Mouse (Mus musculus) midbrain, embryonic 11.5 days (tissue): ENCODE results near the gene Nfe2. TPM values are rescaled to one million over a fixed set of nuclear protein-coding genes. Genes with fewer than 3 reads are reported as not detected.
A peak's percentile ranks its signal among the peaks of the same experiment; 100 is the strongest.

Source experiments
- ATAC-seq: fragments of 200-750 bp; cut with Nextera tagmentation; 2 replicates; pipeline ENCODE4 v1.8.0; 2017; ENCODE audit warnings: moderate TSS enrichment, moderate library complexity; ENCODE audit not compliant: low FRiP score
- DNase-seq: peaks from one replicate; pipeline ENCODE4 v3.0.0; 2015; ENCODE audit warnings: low spot score; ENCODE audit errors: missing footprints
- H3K27ac ChIP-seq: fragments of 300-500 bp; sonication (generic); 2 replicates; pipeline ENCODE4 v1.5.1; 2014; ENCODE audit warnings: low read depth, low read length
- H3K27me3 ChIP-seq: fragments of 300-500 bp; sonication (generic); 2 replicates; pipeline ENCODE4 v1.6.1; 2014; ENCODE audit warnings: mild to moderate bottlenecking, low read length, moderate library complexity, mixed read lengths; ENCODE audit not compliant: control insufficient read depth, insufficient read depth
- H3K36me3 ChIP-seq: fragments of 300-500 bp; sonication (generic); 2 replicates; pipeline ENCODE4 v1.6.1; 2014; ENCODE audit warnings: mild to moderate bottlenecking, low read length, moderate library complexity, mixed read lengths; ENCODE audit not compliant: control insufficient read depth, insufficient read depth
- H3K4me1 ChIP-seq: fragments of 300-500 bp; sonication (generic); 2 replicates; pipeline ENCODE4 v1.6.1; 2014; ENCODE audit warnings: low read length; ENCODE audit not compliant: control insufficient read depth, insufficient read depth
- H3K4me2 ChIP-seq: fragments of 300-500 bp; sonication (generic); 2 replicates; pipeline ENCODE4 v1.6.1; 2014; ENCODE audit warnings: mild to moderate bottlenecking, moderate library complexity
- H3K4me3 ChIP-seq: fragments of 300-500 bp; sonication (generic); 2 replicates; pipeline ENCODE4 v1.5.1; 2014; ENCODE audit warnings: low read depth, low read length
- H3K9ac ChIP-seq: fragments of 300-500 bp; sonication (generic); 2 replicates; pipeline ENCODE4 v1.6.1; 2014; ENCODE audit warnings: low read length
- H3K9me3 ChIP-seq: fragments of 300-500 bp; sonication (generic); 2 replicates; pipeline ENCODE4 v1.6.1; 2016; ENCODE audit warnings: low read length; ENCODE audit not compliant: control insufficient read depth
- WGBS: fragments of 180-500 bp; shearing (Covaris S2); extraction: QIAGEN DNeasy Blood & Tissue Kit; methylation state at CpG from one replicate; pipeline ENCODE4 v1.1.7; 2014; 5-methylcytosine and 5-hydroxymethylcytosine counted together
- polyA plus RNA-seq: library from polyadenylated mRNA; unstranded; fragments of >200 nt; fragmentation: Nextera tagmentation; extraction: Ambion mirVana; gene quantifications from 2 replicates; pipeline ENCODE4 v1.2.1, GENCODE M21; 2014

The Nfe2 gene
- polyA plus RNA-seq, result 6.8 and 6.9 TPM in 2 replicates

DNA sequence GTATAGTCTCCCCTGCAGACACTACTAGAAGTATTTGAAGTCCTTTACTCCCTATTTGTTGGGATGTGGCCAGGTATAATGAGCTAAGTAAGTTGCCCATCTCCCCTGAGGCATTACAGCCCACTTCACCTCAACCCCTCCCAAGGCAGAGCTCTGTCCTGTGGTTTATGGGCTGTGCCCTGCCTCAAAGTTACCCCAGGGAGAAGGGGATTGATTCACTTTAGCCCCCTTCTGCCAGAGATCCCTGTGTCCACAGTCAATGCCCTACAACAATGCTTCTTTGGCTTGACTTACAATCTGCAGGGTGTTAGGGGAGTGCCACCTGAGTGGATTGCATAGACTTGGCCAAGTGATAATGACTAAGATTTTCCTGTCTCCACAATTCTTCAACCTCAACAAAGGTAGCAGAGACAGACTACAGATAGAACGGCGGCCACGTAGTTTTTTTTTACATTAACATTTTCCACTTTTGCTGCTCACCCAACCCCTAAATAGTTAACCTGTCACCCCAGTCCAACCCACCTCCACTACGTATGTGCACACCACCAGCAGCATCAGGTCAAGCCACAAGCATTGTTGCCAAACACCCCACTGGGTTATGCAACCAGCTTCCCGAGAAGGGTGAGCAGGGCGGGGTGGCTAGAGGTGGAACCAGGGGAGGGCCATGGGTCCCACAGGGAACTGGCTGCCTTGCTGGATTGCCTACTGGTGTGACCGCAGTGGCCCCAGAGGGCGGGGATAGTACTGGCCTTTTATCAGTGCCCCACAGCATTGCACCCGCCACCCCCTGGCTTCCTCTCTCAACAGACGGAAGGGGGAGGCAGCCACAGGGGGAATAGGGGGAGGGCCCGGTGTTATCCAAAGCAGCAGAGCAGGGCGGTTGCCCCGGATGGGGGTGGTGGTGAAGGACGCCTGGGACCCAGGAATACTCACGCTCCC is at the start of gene Nfe2:
Nfe2 (minus strand) TSS at position 614 of the 939 bp plus-strand sequence.
- peaks cover 14% of the 10 kb centered on the region; the same call in 1 of the 2 replicates for H3K4me1 ChIP-seq
- no peak within 1 kb of the TSS for H3K9ac ChIP-seq
- no peak within 1 kb of the TSS for H3K27ac ChIP-seq
- H3K36me3 ChIP-seq, result no peaks in the 10 kb centered on the region
- DNase-seq (no peak), ATAC-seq (peak; percentile 51)
- no peak within 1 kb of the TSS for H3K4me3 ChIP-seq
- H3K9me3 ChIP-seq, result no peaks in the 10 kb centered on the region
- no peak within 1 kb of the TSS for H3K4me2 ChIP-seq
- no peaks in the 10 kb centered on the region for H3K27me3 ChIP-seq
- 15% methylated on average over 15 of the region's 15 CpGs for WGBS

- H3K36me3 ChIP-seq, result no peaks in the 10 kb centered on the region
- WGBS, result under 1% methylated on average over 7 of the region's 7 CpGs
- H3K9ac ChIP-seq, result no peak overlapping the region
- DNase-seq, result peak; percentile 100
- no peaks in the 10 kb centered on the region for H3K9me3 ChIP-seq
- H3K27me3 ChIP-seq, result no peaks in the 10 kb centered on the region; the same call in 1 of the 2 replicates
- H3K27ac ChIP-seq, result no peak overlapping the region
- H3K4me2 ChIP-seq, result no peak overlapping the region
- H3K4me1 ChIP-seq, result peaks cover 39% of the 10 kb centered on the region
- H3K4me3 ChIP-seq, result no peak overlapping the region
- no peak for ATAC-seq
Observed at GRCm38 (mm10) chr15:103307125-103307524, 48.9 kb upstream of the Nfe2 start.

DNA sequence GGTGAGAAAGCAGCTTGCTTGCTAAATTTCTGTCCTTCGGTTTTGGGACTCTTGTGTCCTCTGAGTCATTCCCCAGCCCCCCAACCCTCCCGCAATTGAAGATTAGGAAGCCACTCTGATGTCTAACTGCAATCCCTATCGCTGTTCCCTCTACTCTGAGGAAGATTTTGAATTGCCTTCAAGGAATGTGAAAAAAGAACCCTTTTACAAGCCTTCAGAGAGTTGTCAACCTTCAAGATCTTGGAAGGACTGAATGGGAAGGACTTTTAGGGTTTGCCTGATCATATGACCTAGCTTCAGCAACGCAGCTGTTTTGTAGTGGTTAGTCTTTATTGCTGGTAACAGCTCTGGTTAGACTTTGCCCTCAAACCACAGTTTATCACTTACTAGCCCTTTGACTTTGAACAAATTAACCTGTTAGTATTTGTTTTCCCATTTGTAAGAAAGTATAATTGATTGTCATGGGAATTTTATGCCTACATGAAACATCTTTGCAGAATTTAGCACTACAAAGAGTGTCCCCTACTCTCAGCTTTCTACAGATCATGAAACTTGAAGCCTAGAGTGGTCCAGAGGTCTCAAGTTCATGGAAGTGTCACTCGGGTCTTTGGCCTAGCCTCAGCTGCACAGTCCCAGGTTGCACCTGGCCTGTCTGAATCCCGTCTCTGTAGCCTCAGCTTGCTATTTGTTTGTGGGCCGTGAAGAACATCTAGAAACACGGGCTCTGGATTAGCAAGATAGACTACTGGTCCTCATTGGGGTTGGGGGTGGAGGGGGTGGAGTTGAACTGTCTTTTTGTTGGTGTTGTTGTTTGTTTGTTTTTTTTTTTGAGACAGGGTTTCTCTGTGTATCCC is 47.8 kb upstream of the Nfe2 start:
- Histone ChIP-seq H3K4me2 (peak overlapping the region; percentile 75), H3K9ac (peak overlapping the region; percentile 82), H3K9me3 (no peaks in the 10 kb centered on the region), H3K27ac (peak overlapping the region; percentile 95), H3K36me3 (no peaks in the 10 kb centered on the region), H3K4me1 (peaks cover 49% of the 10 kb centered on the region), H3K27me3 (no peaks in the 10 kb centered on the region; the same call in 1 of the 2 replicates), H3K4me3 (peak overlapping the region; percentile 38)
- DNase-seq (no peak), ATAC-seq (no peak)
- 38% methylated on average over 8 of the region's 8 CpGs for WGBS

DNA sequence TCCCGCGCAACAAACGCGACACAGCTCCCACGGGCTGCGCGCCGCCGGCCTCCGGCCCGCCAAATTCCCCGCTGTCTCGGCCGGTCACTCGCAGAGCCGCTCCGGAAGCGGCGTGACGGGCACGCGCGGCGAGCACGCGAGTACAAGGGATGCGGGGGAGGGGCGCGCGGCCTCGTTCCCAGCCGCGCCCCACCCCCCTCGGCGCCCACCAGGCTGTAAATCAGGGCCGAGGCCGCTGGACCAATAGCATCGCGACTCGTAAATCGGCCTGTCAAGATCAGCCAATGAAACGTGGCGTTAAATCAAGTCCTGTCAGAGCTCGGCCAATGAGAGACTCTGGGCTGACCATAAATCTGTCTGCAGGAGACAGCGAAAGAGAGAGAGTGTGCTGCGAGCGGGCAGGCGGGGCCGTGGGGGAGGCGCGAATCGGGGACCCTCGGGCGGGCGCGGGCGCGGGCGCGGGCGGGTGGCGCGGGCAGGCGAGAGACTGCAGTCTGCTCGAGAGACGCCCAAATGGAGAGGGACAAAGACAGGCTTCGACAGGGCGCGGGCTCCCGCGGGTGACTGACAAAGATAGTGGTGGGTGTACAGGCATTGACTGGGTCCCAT is 47.0 kb upstream of the Nfe2 start:
- under 1% methylated on average over 69 of the region's 71 CpGs for whole genome bisulfite sequencing
- DNase-seq, result peak; percentile 100
- H3K36me3 ChIP-seq, result no peaks in the 10 kb centered on the region
- H3K4me3 ChIP-seq, result peak overlapping the region; percentile 38
- H3K9me3 ChIP-seq, result no peaks in the 10 kb centered on the region
- H3K9ac ChIP-seq, result peak overlapping the region; percentile 82
- peak; percentile 95 for ATAC-seq
- peaks cover 57% of the 10 kb centered on the region for H3K4me1 ChIP-seq
- H3K4me2 ChIP-seq, result peak overlapping the region; percentile 75
- H3K27ac ChIP-seq, result peak overlapping the region; percentile 99
- no peaks in the 10 kb centered on the region; the same call in 1 of the 2 replicates for H3K27me3 ChIP-seq

DNA sequence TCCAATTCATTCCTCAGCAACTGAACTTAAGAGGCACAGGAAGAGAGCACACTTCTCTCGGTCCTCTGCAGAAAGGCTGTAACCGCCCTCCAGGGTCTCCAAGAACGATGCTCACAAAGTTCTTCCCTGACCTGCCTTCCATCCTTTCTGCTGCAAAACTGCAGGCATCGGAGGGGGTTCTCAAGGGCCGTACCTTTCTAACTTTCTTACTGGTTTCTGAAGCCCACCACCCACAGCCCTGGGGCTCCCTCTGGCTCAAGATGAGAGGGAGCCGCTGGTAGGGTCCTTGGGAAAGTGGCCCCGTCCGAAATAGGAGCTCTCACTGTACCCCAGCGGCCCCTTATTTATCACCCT is 46.4 kb upstream of the Nfe2 start:
- no peaks in the 10 kb centered on the region for H3K9me3 ChIP-seq
- H3K27ac ChIP-seq, result peak overlapping the region; percentile 99
- ATAC-seq (peak; percentile 16), DNase-seq (peak; percentile 96)
- peaks cover 61% of the 10 kb centered on the region for H3K4me1 ChIP-seq
- peak overlapping the region; percentile 75 for H3K4me2 ChIP-seq
- H3K36me3 ChIP-seq, result no peaks in the 10 kb centered on the region
- no peaks in the 10 kb centered on the region; the same call in 1 of the 2 replicates for H3K27me3 ChIP-seq
- WGBS, result 1% methylated on average over 9 of the region's 9 CpGs
- peak overlapping the region; percentile 38 for H3K4me3 ChIP-seq
- peak overlapping the region; percentile 77 for H3K9ac ChIP-seq

GRCm38 (mm10) chr15:103303916-103304615 is 45.9 kb upstream of the Nfe2 start:
- peak overlapping the region; percentile 77 for H3K9ac ChIP-seq
- WGBS, result 7% methylated on average over 8 of the region's 8 CpGs
- peak overlapping the region; percentile 75 for H3K4me2 ChIP-seq
- peak overlapping the region; percentile 99 for H3K27ac ChIP-seq
- no peaks in the 10 kb centered on the region for H3K36me3 ChIP-seq
- no peaks in the 10 kb centered on the region; the same call in 1 of the 2 replicates for H3K27me3 ChIP-seq
- H3K9me3 ChIP-seq, result no peaks in the 10 kb centered on the region
- peak; percentile 93 for DNase-seq
- peak overlapping the region; percentile 38 for H3K4me3 ChIP-seq
- H3K4me1 ChIP-seq, result peaks cover 67% of the 10 kb centered on the region
- ATAC-seq, result no peak

DNA sequence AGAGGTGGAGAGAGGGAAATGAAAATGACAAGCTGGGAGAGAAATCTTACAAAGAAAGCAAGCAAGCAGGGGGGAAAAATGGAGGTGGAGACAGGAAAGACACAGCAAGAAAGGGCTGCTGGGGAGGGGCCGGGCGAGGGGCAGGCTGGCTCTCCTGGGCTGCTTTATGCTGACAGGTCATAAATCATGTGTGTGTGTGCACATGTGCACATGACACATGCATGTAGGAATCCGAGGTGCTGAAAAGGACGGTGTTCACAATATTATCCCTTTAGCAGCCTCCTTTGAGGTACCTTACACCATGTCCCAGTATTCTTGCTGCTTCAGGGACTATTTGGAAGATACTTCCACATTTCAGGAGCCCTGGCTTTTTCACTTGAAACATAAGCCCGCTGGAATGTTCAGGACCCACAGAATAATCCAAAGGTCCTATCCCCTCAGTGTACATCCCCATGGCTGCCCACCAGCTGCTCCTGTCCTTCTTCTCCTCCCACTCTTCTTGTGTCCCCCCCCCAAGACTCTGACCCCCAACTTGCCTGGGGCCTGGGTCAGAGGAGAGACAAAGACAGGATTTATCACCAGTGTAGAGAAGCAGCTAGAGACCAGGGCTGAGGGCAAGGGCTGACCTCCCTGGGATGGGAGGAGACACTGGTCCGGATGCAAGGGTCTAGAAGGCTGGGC is 44.3 kb upstream of the Nfe2 start:
- H3K36me3 ChIP-seq, result no peaks in the 10 kb centered on the region
- ATAC-seq (no peak), DNase-seq (no peak)
- H3K27ac ChIP-seq, result peak overlapping the region; percentile 99
- H3K4me3 ChIP-seq, result no peak overlapping the region
- peaks cover 80% of the 10 kb centered on the region for H3K4me1 ChIP-seq
- H3K4me2 ChIP-seq, result no peak overlapping the region
- H3K9me3 ChIP-seq, result no peaks in the 10 kb centered on the region
- 46% methylated on average over 6 of the region's 6 CpGs for WGBS
- H3K27me3 ChIP-seq, result no peaks in the 10 kb centered on the region
- peak overlapping the region; percentile 47; the same call in 1 of the 2 replicates for H3K9ac ChIP-seq
